Mouse (Mus musculus): ENCODE results near the gene Dusp22. TPM values are rescaled to one million over a fixed set of nuclear protein-coding genes. Genes with fewer than 3 reads are reported as not detected.

The Dusp22 gene
- polyA plus RNA-seq, 1 experiment from 2014 or later = 16.1 TPM

DNA sequence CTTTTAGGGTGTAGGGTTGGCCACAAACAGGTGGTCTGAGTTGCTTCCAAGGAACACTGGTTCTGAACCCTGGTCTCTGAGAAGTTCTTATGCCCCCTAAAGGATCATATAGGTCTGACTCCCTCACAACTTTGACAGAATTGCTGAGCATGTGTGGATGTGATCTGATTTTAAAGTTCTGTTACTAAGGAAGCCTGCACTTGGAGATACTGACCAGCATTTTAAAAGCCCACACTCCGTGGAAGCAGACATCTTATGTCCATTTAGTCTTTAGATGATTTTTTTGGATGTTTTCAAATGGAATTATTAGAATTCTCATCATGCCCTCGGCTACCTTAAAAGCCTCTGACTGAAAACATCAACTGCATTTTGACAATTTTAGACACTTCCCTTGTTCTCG is 95.8 kb downstream of the Dusp22 start:
- 73% methylated on average over 3 of the region's 3 CpGs for WGBS
- Histone ChIP-seq H3K4me1 (peaks cover 5% of the 10 kb centered on the region), H3K27ac (replicated peaks) (no peak overlapping the region), H3K4me2 (replicated peaks) (no peak overlapping the region), H3K36me3 (no peaks in the 10 kb centered on the region), H3K9me3 (no peaks in the 10 kb centered on the region), H3K4me3 (no peak overlapping the region), H3K9ac (replicated peaks) (no peak overlapping the region), H3K27me3 (peaks cover 24% of the 10 kb centered on the region)
- ATAC-seq (ENCODE audit: low FRiP score, low read depth) = no peak

DNA sequence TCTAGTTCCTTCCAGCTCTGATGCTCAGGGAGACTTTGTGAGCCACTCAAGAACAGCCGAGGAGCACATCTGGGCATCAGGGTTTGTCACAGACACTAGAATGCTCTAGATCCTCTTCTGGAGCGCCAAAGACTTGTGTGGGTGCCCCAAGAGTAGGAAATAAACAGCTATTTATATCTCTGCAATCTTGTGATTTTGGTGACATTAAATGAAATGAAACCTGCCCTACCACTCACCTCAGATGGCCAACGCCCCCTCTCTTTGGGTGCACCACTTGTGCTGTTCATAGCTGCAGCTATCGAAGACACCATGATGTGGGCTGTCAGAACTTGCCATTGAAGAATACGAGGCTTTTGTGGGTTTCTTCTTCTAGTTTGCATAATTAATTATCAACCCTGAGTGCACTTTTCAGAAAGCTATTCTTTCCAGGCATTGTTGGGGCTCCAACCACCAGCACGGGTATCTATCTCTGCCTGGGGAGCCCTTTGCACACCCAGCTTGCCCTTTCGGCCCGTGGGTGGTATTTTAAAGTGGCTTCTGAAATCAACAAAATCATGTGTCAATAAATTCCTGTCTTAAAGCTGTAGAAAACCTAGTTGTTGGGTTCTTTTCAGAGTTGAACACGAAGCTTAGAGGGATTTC is 96.3 kb downstream of the Dusp22 start:
- Histone ChIP-seq H3K9ac (replicated peaks) (no peak overlapping the region), H3K4me1 (no peaks in the 10 kb centered on the region), H3K36me3 (no peaks in the 10 kb centered on the region), H3K4me2 (replicated peaks) (no peak overlapping the region), H3K27ac (replicated peaks) (no peak overlapping the region), H3K9me3 (no peaks in the 10 kb centered on the region), H3K27me3 (peaks cover 19% of the 10 kb centered on the region), H3K4me3 (no peak overlapping the region)
- WGBS = 85% methylated on average over 9 of the region's 9 CpGs
- ATAC-seq (ENCODE audit: low FRiP score, low read depth) = no peak

- Histone ChIP-seq H3K4me2 (replicated peaks) (no peak overlapping the region), H3K4me3 (no peak overlapping the region), H3K36me3 (no peaks in the 10 kb centered on the region), H3K4me1 (no peaks in the 10 kb centered on the region), H3K9ac (replicated peaks) (no peak overlapping the region), H3K9me3 (no peaks in the 10 kb centered on the region), H3K27ac (replicated peaks) (no peak overlapping the region), H3K27me3 (peaks cover 7% of the 10 kb centered on the region; the same call in 1 of the 2 replicates)
- ATAC-seq (ENCODE audit: low FRiP score, low read depth) = no peak
- 87% methylated on average over 14 of the region's 14 CpGs for WGBS
Observed at GRCm38 (mm10) chr13:30757264-30757900, 97.6 kb downstream of the Dusp22 start.

DNA sequence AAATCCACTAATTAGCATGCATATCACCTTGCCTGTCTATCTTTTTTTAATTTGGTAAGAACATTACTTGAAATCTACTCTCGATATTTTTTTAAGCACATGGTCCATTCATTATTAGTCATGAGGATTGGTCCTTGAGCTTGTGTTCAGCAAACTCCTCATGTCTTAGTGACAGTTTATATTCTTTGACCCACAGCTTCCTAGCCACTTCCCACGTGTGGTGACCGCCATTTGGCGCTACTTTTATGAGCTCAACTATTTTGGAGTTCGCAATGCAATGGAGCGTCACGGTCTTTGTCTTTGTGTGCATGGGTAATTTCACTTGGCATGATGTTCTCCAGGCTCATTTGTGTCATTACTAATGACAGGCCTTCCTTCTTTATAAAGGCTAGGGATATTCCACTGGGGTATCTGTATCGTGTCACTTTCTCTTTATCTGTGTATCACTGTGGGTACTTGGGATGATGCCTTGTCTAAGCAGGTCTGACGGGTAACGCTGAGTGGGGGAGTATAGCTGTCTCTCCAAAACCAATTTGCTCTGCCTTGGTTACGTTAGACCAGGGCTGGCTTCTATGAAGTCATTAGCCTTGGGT is 99.1 kb downstream of the Dusp22 start:
- Histone ChIP-seq H3K27ac (replicated peaks) (no peak overlapping the region), H3K9ac (replicated peaks) (no peak overlapping the region), H3K9me3 (no peaks in the 10 kb centered on the region), H3K4me3 (no peak overlapping the region), H3K4me1 (no peaks in the 10 kb centered on the region), H3K27me3 (no peaks in the 10 kb centered on the region), H3K36me3 (no peaks in the 10 kb centered on the region), H3K4me2 (replicated peaks) (no peak overlapping the region)
- ATAC-seq (ENCODE audit: low FRiP score, low read depth) = no peak
- 86% methylated on average over 11 of the region's 11 CpGs for WGBS

DNA sequence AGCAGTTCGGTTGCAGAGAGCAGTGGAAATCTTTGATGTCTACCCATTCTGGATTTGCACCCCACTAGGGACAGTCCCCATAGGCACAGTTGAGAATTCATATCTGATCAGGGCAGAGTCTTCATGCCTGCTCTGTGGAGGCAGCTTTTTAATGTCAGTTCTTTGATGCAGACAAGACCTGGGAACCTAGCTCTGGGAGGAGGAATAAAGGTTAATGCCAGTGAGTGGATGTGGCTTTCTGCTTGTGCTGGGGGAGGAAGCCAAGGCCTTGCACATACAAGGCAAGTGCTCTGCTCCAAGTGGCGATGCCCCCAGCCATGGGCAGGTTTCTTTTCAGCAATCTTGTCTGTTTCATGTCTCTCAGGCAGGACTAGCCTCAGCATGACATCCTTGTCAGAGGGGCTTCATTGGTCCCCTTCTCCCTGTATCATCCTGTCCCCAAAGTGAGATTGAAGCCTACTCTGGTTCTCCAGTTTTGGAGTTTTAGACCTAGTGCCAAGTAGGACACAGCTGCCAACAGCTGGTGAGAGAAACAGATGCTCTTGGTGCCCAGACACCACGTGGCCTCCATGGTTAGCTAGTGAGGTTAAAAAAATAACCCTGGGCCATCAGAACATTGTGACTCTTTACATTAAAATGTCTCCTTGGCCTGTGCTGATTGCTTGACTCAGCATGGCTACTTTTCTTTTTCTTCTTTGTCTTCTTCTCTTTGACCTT is 100.7 kb downstream of the Dusp22 start:
- no peaks in the 10 kb centered on the region for H3K4me1 ChIP-seq
- no peaks in the 10 kb centered on the region for H3K27me3 ChIP-seq
- no peak overlapping the region for H3K4me3 ChIP-seq
- no peaks in the 10 kb centered on the region for H3K36me3 ChIP-seq
- no peak for ATAC-seq (ENCODE audit: low FRiP score, low read depth)
- H3K27ac ChIP-seq (replicated peaks) = no peak overlapping the region
- H3K9ac ChIP-seq (replicated peaks) = no peak overlapping the region
- 68% methylated on average over 3 of the region's 3 CpGs for WGBS
- no peak overlapping the region for H3K4me2 ChIP-seq (replicated peaks)
- H3K9me3 ChIP-seq = no peaks in the 10 kb centered on the region

Other genes with a start within 250 kb of the Dusp22 start
- gene Uqcrfs1, start 114.6 kb upstream of the Dusp22 start, polyA plus RNA-seq (2016; fragmentation: Nextera tagmentation; extraction: Ambion mirVana) = 236 and 243 TPM in 2 replicates
- 0.08 TPM in 1 of 2 replicates, not detected in the other for gene Irf4, start 89.2 kb downstream of the Dusp22 start, polyA plus RNA-seq (2016; fragmentation: Nextera tagmentation; extraction: Ambion mirVana)